Mouse (Mus musculus) heart, embryonic 10.5 days (tissue): ENCODE results near the gene Idnk. TPM values are rescaled to one million over a fixed set of nuclear protein-coding genes. Genes with fewer than 3 reads are reported as not detected.

Experiments
- DNase-seq: peaks from one replicate; pipeline ENCODE4 v3.0.0-alpha.2; 2017; ENCODE audit warnings: low spot score
- H3K27ac ChIP-seq: fragments of 300-500 bp; sonication (generic); 2 replicates; pipeline ENCODE4 v1.5.1; 2016; ENCODE audit warnings: mild to moderate bottlenecking
- H3K27me3 ChIP-seq: fragments of 300-500 bp; sonication (generic); 2 replicates; pipeline ENCODE4 v1.6.1; 2016; ENCODE audit warnings: mild to moderate bottlenecking; ENCODE audit not compliant: poor library complexity, insufficient read depth, severe bottlenecking
- H3K36me3 ChIP-seq: fragments of 300-500 bp; sonication (generic); 2 replicates; pipeline ENCODE4 v1.6.1; 2016; ENCODE audit warnings: mild to moderate bottlenecking, moderate library complexity
- H3K4me1 ChIP-seq: fragments of 300-500 bp; sonication (generic); 2 replicates; pipeline ENCODE4 v1.6.1; 2016; ENCODE audit warnings: mild to moderate bottlenecking
- H3K4me3 ChIP-seq: fragments of 300-500 bp; sonication (generic); 2 replicates; pipeline ENCODE4 v1.5.1; 2016; ENCODE audit warnings: mild to moderate bottlenecking, moderate library complexity
- H3K9me3 ChIP-seq: fragments of 300-500 bp; sonication (generic); 2 replicates; pipeline ENCODE4 v1.6.1; 2016; ENCODE audit warnings: mild to moderate bottlenecking, moderate library complexity
- WGBS: fragments of 180-500 bp; shearing (Covaris S2); methylation state at CpG from one replicate; pipeline ENCODE4 v1.1.7; 2016; 5-methylcytosine and 5-hydroxymethylcytosine counted together
- polyA plus RNA-seq: library from polyadenylated mRNA; unstranded; fragments of >200 nt; fragmentation: Nextera tagmentation; extraction: Ambion mirVana; gene quantifications from 2 replicates; pipeline ENCODE4 v1.2.1, GENCODE M21; 2016

Idnk gene
- polyA plus RNA-seq, 1 experiment from 2014 or later = 36.5 TPM

DNA sequence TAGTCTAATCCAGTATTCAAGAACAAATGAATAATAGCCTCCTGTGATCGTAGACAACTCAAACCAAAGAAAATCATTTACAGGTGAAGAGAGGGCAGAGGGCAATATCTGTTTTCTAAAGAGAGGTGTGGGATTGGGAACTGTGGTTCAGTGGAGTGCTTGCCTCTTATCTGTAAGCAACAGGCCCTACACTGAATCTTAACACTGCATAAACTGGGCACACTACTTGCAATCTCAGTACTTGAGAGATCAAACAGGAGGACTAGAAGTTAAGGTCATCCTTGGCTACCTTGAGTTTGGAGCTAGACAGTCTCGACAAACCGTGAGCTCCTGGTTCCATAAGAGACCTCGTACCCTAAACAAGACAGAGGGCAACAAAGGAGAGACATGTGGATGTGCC lies 48.6 kb downstream of the Idnk start:
- DNase-seq = no peak
- peaks cover 17% of the 10 kb centered on the region for H3K4me1 ChIP-seq
- no peak overlapping the region for H3K4me3 ChIP-seq
- H3K27ac ChIP-seq = no peak overlapping the region
- H3K36me3 ChIP-seq = no peaks in the 10 kb centered on the region
- no peaks in the 10 kb centered on the region for H3K27me3 ChIP-seq
- 90% methylated on average over 4 of the region's 4 CpGs for WGBS
- H3K9me3 ChIP-seq = no peaks in the 10 kb centered on the region

DNA sequence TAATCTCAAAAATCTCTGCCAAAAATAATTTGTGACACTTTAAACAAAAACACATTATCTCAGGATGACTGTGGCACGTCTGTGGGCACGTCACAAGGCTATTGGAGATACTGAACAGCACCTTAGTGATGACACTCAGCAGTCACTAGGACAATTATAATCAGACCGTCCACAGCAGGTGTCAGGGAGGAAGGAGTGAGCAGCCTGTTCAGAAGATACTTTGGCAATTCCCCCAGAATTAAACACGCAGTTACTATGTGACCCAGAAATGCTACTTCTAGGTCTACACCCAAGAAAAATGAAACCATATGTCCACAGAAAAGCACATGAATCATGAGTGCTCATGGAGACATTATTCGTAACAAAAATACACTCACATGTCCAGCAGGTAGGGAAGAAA lies 53.0 kb downstream of the Idnk start:
- DNase-seq = no peak
- 72% methylated on average over 5 of the region's 5 CpGs for WGBS

DNA sequence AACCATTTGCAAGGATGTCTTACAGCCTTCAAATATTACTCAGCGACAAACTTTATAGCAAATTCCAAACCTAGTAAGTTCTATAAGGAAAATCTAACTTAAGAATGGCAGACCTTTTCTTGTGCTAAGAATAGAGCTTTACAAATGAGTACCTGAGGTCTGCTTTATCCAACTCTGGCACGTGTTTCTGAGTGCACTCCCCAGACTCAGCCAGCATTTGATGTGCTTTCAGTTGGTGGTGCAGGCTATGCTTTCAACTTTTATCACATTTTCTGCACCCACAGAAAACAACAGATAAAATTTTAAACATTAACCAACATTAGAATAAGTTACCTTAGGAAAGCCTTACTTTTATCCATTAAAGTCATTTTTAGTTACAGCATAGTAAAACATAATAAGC lies 55.1 kb downstream of the Idnk start:
- peaks cover 27% of the 10 kb centered on the region for H3K4me1 ChIP-seq
- no peaks in the 10 kb centered on the region for H3K27me3 ChIP-seq
- no peaks in the 10 kb centered on the region for H3K36me3 ChIP-seq
- 70% methylated on average over 2 of the region's 2 CpGs for WGBS
- no peak overlapping the region for H3K4me3 ChIP-seq
- no peaks in the 10 kb centered on the region for H3K9me3 ChIP-seq
- DNase-seq = no peak
- H3K27ac ChIP-seq = no peak overlapping the region

More for the DNA sequence above, 53.0 kb downstream of the Idnk start:
- no peaks in the 10 kb centered on the region for H3K9me3 ChIP-seq
- no peak overlapping the region for H3K4me3 ChIP-seq
- H3K4me1 ChIP-seq = peaks cover 30% of the 10 kb centered on the region
- H3K36me3 ChIP-seq = no peaks in the 10 kb centered on the region
- H3K27me3 ChIP-seq = no peaks in the 10 kb centered on the region
- H3K27ac ChIP-seq = no peak overlapping the region

DNA sequence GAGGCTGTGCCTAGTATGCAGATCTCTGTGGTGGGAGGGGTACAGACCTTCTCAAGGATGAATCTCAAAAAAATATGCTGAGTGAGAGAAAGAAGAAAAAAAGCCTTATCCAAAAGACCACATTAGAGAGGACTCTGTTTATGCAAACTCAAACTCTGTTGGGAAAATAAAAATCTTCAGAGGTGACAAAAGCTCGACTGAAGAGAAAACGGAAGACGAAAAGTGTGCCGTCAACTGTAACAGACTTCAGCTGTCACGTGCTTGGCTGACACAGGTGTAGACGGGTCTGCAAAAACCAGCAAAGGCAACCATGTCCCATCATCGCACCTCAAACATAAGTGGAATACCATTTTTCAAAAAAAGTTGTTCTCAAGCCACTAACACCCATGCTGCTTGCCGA lies 56.4 kb downstream of the Idnk start:
- H3K27me3 ChIP-seq = no peaks in the 10 kb centered on the region
- 59% methylated on average over 8 of the region's 8 CpGs for WGBS

More for the DNA sequence above, 56.4 kb downstream of the Idnk start:
- Histone ChIP-seq H3K36me3 (no peaks in the 10 kb centered on the region), H3K27ac (no peak overlapping the region), H3K4me1 (peaks cover 27% of the 10 kb centered on the region), H3K4me3 (peak overlapping the region; percentile 99), H3K9me3 (no peaks in the 10 kb centered on the region)
- DNase-seq = no peak

Other genes with a start within 250 kb of the Idnk start
- 1.1 and 2.1 TPM in 2 replicates for gene Spock1, start 249.3 kb upstream of the Idnk start, polyA plus RNA-seq
- 2.5 and 3.4 TPM in 2 replicates for gene Klhl3, start 44.1 kb upstream of the Idnk start, polyA plus RNA-seq
- gene Hnrnpa0, start 29.1 kb upstream of the Idnk start, polyA plus RNA-seq = 14.0 and 16.6 TPM in 2 replicates
- gene Ubqln1, start 58.0 kb downstream of the Idnk start, polyA plus RNA-seq = 100 and 119 TPM in 2 replicates
- gene Gkap1, start 118.0 kb downstream of the Idnk start, polyA plus RNA-seq = 17.2 and 18.0 TPM in 2 replicates
- 0.20 and 0.31 TPM in 2 replicates for gene Kif27, start 201.5 kb downstream of the Idnk start, polyA plus RNA-seq
- 34.7 and 35.3 TPM in 2 replicates for gene 2210016F16Rik, start 227.6 kb downstream of the Idnk start, polyA plus RNA-seq
- gene Rmi1, start 244.6 kb downstream of the Idnk start, polyA plus RNA-seq = 21.8 and 26.0 TPM in 2 replicates
- gene Hnrnpk, start 245.7 kb downstream of the Idnk start, polyA plus RNA-seq = 1,257 and 1,505 TPM in 2 replicates